Mouse (Mus musculus) cerebral cortex, adult 2 months (tissue): ENCODE results near the gene Dmxl2.

Source experiments
- WGBS: fragments of 180-500 bp; shearing (Covaris S2); methylation state at CpG from one replicate; pipeline ENCODE4 v1.1.7; 2018; 5-methylcytosine and 5-hydroxymethylcytosine counted together

Gene Dmxl2

DNA sequence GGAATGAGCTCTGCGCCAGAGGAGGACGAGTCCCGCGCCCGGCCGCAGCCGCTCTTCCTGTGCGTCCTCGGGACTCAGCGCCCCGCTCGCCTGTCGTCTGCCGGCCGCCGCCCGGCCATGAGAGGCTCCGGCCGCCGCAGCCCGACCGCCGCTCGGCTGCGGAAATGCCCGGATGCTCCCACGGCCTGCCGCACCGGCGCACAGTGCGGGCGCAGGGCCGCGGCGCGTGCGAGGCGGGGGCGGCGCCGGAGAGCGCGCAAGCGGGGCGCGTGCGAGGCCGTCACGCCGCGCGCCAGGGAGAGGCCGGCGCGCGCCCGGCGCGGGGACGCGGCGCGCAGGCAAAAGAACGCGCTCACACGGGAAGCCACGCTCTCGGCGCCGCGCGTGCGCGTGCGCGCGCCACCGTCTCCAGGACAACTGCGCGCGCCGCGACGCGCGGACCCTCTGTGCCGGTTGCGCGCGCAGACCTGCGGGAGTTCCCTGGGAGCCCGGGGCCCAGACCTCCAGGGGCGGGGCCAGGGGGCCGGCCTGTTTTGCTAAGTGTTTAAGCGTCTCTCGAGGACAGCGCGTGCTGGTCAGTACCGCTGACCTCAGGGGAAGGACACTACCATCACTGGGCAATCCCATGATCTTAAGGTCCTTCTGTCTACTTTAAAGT is at the start of gene Dmxl2:
Dmxl2 (minus strand) TSS at position 174 of the 658 bp plus-strand sequence.
- under 1% methylated on average over 92 of the region's 99 CpGs for WGBS

DNA sequence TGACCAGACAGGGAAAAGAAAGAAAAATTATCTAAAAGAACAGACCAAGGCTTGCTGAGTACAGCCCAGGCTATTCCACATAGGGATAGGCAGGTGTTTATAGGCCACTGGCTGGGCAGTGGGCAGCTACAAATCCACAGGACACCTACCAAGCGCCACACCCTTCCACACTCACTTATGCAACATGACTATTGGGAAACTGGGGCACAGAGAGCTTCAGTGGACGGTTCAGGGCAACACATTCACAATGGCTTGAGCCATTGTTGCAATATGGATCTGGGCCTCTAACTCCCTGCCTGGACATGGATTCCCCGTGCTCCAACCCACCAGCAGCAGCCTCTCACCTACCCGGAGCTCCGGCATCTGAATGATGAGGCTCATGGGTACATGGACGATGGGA is 48.0 kb upstream of the Dmxl2 start:
- WGBS: 94% methylated on average over 6 of the region's 6 CpGs

DNA sequence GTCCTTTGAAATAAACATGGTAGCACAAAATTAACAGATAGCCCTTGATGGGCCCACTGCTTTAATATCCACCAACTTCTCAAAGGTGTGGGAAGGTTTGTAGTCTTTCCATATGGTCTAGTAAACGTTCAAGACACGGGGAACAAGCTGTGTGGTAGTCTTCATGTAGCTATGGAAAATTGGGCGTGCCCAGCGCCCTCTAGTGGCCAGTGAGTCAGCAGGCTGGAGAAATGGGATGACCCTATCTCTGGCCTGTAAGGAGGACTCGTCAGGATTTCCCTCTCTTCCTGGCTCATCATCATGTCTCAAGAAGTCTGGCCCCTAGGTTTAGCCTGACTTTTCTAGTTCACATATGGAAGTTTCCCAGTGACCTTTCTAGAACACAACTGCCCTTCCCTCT is 46.1 kb upstream of the Dmxl2 start:
- 16% methylated on average over 5 of the region's 5 CpGs for WGBS

DNA sequence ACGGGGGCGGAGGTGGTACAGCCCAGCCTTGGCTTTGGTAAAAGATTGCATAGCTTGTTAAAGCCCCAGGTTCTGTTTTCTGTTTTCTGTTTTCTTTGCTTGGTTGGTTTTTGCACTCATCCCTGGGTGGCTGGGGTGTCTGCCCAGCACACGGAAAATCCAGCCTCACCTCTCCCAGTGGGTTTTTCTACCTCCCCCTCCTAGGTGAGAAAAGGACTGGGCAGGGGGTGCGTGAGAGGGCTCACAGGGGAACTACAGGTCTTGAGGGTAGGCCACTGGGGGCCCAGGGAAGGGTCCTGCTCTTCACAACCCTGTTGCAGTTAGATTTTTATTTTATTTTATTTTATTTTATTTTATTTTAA is 43.5 kb upstream of the Dmxl2 start:
- 96% methylated on average over 4 of the region's 4 CpGs for WGBS

DNA sequence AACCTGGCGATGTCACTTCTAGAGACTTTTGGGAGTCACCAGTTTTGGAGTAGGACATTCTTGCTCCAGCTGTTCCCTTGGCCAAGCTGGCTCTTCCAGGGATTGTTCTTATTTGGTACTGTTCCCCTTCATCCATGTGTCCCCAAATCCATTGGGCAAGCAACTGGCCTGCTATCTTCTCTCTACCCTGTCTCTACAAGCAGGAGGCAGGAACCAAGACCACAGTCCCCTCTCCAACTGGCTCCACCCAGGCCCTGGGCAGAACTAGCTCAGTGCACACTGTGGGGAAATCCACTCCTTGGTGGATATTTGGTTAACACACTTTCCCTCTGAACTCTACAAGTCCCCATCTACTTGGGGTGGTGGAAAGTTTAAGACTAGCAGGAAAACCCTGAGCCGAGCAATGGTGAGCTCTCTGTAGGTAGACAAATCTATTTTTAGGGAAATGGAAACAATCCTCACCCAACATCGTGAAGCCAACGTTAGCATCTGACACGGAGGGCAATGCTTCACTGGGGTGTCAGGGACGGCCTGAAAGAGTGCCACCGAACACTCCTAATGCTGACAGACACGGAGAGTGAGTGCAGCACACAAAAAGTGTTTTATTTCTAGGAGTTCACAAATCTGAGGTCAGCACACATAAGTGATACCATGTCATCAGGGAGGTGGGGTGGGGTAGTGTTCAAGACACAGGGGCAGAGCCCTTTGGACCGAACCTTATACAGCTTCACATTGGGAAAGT is 43.0 kb upstream of the Dmxl2 start:
- 87% methylated on average over 9 of the region's 9 CpGs for WGBS

DNA sequence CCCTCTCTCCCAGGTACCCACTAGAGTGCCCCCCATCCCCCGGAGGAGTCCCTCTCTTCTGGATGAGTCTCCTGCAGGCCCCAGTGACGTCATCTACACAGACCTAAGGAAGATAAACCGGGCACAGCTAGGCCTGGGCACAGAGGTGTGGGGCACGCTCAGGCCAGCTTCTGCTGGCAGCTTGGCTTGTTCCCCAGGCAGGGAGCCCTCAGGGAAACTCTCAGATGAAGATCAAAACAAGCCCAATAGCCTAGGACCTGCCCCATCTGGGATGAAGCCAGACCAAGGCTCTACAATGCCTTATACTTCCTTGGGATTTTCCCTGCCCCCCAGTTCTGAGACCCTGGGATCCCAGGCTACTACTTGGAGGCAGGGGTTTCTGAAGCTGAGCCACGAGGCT is 39.4 kb upstream of the Dmxl2 start:
- 72% methylated on average over 5 of the region's 5 CpGs for WGBS

DNA sequence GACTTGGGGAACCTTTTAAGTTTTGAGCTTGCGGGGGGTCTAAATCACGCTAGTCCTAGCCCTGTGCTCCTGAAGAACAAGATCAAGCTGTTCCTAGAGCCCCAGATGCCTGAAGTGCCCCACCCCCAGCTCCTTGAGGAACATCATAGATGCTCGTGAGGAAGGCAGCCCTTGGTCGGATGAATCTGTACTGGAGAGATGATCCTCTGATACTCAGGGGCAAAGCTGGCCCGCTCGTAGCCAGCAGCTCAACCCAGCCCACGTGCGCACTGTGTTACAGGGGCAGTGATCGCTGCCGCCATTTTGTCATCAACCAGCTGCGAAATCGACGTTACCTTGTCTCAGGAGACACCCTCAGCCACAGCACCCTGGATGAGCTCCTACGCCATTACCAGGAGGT is 37.3 kb upstream of the Dmxl2 start, which contains the start of gene Sh2d7:
Sh2d7 (plus strand) TSS at position 301 of the 400 bp plus-strand sequence.
- 97% methylated on average over 14 of the region's 14 CpGs for WGBS

DNA sequence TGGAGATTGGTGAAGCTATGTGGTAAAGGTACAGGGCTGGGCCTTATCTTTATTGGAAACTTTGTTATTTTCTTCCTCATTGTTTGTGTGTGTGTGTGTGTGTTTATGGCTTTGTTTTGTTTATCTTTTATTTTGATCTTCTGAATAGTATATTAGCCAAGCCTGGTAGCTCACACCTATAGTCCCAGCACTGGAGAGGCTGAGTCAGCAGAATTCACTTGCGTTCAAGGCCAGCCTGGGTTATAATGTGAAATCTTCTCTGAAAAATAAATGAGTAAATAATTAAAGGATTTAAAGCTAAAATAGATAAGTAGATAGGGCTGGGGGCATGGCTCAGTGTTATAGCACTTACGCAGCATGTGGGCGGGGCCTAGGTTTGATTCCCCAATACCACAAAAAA is 36.8 kb upstream of the Dmxl2 start:
- 97% methylated on average over 3 of the region's 3 CpGs for WGBS

DNA sequence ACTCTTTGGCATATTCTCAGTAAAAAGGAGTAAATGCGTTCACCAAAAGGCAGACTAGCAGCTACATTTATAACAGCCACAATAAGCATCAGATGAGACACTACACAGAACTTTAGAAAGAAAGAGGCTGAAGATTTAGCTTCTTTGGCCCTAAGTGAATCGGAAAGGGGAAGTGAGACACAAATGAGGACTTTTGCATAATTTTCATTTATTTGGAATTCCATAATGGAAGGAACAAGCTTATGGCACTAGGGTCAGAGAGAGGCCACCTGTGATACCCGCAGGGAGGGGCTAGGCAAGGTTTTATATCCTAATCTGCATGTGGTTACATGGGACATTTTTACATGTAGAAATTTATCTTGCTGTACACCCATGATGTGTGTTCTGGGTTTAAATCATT is 36.1 kb upstream of the Dmxl2 start:
- 54% methylated on average over 3 of the region's 3 CpGs for WGBS

DNA sequence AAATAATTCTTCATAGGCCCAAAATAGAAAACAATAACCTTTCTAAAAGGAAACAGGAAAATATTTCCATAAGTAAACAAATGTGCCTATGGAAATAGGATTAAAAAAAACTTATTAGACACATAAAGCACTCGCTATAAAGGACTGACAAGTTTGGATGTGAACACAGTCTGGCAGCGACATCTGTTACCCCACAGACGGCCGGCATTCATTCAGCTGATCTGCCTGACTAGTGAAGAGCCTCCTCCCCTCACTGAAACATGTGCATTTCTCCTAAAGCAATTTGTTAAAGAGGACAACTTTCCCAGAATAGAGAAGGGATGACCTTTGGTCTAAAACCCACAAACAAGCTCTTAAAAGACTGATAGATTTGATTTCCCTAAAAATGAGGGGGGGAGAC is 35.6 kb upstream of the Dmxl2 start:
- 22% methylated on average over 4 of the region's 4 CpGs for WGBS

DNA sequence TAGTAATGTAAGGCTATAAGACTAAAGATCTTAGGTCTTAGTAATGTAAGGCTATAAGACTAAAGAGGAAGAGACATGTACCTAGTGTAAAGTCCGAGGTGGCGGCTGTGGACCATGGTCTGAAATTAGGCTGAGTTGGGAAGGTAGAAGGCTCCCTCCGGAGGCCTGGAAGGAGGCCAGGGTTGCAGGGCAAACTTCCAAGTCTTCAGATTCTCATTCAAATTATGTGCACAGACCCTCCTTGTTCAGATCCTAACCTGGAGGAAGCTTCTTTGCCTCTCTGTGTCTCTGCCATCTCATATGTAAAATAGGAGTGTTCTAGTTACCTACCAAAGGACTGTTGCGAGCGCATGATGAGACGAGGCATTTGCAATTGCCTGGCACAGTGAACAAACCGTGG is 34.8 kb upstream of the Dmxl2 start:
- WGBS: 59% methylated on average over 7 of the region's 7 CpGs

DNA sequence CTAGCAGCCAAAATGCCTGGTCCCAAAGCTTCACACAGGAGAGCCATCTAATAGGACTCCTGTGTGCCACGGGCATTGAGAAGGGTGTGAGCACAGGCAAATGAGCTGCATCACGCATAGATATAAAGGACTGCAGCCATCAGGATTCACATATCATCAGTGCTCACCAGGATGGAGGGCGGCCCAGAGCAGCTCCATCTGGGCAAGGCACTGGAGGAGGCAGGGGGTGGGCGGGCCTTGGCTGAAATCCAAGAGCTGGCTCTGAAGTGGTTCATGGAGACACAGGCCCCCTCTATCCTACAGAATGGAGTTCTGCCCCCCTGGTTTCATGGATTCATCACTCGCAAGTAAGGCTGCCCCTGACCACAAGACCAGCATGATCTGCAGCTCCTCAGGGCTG is 32.5 kb upstream of the Dmxl2 start:
- 19% methylated on average over 5 of the region's 5 CpGs for WGBS

DNA sequence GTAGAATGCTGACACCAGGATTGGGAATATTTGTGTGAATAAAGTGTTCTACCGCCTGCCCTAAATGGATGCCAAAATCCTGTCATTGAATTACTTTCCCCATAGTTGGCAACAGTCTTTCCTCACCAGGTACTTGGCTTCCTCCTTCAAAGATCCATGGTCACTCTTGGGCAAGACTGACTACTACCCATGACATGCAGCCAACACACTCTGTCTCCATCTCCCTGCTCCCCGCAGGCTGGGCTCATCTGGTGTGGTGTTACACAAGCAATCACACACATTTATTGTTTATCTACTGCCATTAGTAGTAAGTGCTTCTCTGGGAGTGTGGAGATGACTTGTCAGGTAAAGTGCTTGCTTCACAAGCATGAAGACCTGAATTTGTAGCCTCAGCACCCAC is 31.5 kb upstream of the Dmxl2 start:
- 64% methylated on average over 2 of the region's 2 CpGs for WGBS

DNA sequence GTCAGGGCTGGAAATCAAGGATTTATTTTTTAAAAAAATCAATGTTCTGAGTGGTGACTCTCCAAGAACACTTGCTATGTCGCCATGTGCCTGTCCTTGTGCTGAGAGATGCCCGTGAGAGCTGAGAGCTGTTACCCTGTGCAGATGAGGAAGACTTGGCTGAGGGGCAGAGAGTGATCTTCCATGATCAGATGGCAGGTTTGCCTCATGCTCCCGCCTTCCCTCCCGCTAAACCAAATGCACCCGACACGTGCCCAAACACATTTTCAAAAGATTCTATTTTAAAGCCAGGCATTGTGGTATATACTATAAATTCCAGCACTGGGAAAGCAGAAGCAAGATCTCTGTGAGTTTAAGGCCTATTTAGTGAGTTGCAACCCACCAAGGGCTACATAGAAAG is 29.4 kb upstream of the Dmxl2 start:
- WGBS: 40% methylated on average over 6 of the region's 6 CpGs

DNA sequence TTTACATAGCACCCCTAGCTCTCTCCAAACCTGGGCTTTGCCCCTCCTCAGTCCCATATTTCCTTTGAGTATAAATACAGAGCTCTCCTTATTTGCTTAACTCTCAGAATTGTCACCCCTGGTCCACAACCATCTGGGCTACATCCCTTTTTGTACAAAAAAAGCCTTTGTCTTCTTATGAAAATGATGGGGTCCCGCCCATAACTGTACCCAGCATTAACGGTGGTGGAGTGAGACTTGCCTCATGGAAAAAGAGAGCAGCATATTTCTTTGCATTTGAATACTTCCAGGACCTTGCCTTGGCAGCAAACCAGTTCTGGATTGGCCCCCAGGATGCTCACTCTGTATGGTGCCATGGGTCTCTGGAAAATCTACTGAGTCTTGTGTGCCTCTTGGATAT is 28.5 kb upstream of the Dmxl2 start:
- 49% methylated on average over 2 of the region's 2 CpGs for WGBS

DNA sequence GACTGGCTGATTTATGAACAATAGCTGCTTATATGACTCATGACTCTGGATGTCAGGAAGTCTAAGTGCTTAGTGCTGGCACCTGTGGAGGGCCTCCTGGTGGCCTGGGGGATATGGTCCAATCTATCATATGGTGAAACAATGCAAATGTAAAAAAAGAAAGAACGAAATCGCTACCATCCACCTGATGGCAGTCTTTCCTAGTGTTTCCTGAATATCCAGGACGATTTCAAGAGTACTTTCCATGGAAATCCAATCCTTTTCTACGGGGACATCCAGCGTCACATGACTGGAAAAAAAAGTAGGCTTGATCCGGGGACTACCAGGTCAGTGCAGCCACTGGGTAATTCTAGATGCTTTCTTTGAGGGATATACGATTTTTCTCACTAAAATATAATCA is 26.3 kb upstream of the Dmxl2 start:
- WGBS: 44% methylated on average over 7 of the region's 7 CpGs

DNA sequence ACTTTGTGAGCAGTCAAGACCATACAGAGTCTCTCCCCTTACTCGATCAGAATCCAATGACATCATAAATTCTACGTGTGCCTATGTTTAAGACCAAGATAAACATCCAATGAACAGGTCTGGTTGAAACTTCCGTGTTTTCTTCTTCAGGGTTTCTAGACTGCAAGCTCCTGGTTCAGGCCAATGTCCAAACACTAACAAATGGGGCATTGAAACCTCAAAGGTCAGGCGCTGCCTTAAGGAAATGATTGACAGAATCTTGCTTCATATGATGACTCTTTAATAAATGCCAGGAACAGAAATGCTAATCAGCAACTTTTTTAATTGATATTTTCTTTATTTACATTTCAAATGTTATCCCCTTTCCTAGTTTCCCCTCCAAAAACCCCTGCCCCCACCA is 18.9 kb upstream of the Dmxl2 start:
- WGBS: 85% methylated on average over 4 of the region's 4 CpGs

DNA sequence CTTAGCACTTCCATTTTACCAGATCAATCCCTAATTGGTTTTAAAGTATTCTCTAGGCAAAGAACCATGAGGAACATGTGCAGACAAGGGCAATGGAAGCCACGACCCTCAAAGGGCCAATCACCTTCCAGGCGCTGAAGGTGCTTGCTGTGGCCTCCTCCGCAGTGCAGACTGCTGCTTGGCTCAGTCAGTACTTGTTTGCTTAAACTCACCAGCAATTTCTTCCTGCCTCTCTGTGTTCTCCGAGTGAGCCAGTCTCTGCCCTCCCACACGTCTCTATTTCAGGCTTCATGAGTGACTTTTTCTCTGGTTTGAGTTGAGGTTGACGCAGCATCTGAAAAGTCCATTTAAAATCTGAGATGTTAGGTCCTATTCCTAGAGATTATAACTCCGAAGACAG is 17.5 kb upstream of the Dmxl2 start:
- 33% methylated on average over 7 of the region's 7 CpGs for WGBS

DNA sequence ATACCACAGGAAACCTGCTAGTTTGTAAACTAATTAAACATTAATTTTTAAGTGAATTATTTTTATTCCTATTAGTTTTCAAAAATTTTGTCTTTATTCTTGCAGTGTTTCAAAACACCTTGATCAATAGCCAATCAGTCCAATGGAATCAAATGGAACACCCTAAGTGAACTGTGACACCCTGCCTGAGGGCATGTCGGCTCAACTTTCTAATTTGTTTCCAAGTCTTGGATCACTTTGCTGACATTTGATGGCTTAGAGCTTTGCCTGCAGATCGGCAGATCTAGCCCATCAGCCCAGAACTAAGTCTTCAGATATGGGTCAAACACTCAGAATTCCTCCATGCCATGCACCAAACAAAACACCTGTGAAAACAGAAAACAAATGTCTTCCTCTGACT is 14.6 kb upstream of the Dmxl2 start:
- WGBS: 71% methylated on average over 2 of the region's 2 CpGs

DNA sequence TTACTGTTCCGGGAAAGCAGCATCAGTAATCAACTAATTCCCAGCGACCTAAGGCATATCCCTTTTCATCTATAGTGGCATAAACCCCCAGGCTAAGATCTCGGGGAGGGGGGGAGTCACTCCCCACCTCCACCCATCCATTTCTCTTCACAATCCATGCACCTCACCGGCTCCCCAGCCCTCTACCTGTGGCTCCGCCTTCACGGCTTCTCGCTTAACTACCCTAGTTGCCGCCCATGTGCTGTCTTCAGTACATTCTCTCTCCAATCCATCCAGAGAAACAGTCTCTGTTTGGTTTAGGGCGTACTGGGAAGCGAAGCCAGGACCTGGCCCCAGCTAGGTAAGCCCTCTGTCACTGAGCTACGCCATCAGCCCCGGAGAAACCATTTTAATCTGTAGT is 1.4 kb upstream of the Dmxl2 start:
- WGBS: 29% methylated on average over 12 of the region's 12 CpGs

DNA sequence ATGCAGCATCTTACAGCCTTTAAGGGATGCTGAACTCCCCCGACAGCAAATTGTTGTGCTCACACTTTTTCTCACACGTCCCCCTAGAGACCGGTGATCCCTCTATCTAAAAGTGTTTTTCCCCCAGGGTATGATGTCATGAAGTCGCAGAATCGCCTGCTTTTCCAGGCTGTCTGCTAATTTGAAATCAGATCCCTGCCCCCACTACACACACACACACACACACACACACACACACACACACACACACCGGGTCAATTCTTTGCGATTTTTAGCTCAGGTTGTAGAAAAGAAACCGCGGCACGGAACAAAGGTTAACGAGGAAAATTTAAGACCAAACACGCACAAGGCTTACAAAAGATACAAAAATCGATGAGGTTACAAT is 677 bp upstream of the Dmxl2 start:
- WGBS: 2% methylated on average over 13 of the region's 13 CpGs

DNA sequence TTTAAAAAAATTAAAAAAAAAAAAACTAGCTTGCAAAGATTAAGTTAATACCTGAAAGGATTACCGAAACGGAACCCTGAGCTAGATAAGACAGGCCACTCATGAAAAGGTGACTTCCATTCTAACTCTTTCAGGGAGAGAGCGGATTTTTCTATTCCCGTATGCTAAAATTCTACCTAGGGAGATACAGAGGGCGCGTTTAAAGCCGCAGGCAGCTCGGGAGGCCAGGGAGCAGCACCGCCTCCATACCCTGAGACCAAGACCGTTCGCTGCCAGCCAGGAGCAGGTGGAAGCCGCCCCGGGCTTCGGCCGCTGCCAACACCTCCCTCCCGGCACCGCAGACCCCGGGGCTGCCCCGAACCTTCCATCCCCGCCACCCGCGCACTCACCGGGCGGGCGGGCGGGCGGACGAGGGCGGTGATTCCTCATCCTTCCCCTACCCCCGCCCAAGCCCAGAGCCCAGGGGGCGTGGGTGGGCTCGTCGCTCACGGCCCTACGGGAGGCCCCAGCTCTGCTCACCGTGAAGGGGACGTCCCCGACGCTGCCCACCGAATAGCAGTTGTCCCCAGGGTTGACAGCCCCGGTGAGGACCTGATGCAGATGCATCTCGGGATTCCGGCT is 484 bp downstream of the Dmxl2 start:
- WGBS: under 1% methylated on average over 43 of the region's 43 CpGs

DNA sequence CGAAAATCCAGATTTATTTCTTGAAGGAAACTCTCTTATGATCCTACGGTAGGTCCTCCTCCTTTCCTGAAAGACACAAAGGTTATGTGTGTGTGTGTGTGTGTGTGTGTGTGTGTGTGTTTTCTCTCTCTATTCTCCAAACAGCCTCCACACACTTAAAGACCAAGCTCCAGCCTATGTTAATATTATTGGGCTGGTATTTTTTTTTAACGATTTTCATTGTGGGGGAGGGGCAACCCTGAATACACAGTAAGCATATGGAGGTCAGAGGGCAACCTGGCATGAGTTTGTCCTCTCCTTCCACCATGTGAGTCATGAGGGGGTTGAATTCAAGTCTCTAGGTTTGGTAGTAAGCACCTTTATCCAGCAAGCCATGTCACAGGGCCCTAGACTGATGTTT is 1.6 kb downstream of the Dmxl2 start:
- 40% methylated on average over 3 of the region's 3 CpGs for WGBS
